Mouse (Mus musculus) lung, embryonic 15.5 days (tissue): ENCODE results near the gene Syncrip. TPM values are rescaled to one million over a fixed set of nuclear protein-coding genes. Genes with fewer than 3 reads are reported as not detected.
"Not testable (repeated sequence)": the region's sequence is repeated elsewhere in the genome, so short reads cannot be mapped to it uniquely, and the experiment has no call there.

ENCODE experiments used
- ATAC-seq: fragments of 200-750 bp; cut with Nextera tagmentation; 2 replicates; pipeline ENCODE4 v1.8.0; 2017; ENCODE audit warnings: moderate number of reproducible peaks, borderline replicate concordance; ENCODE audit not compliant: low FRiP score, low TSS enrichment; ENCODE audit errors: extremely low read depth
- H3K27ac ChIP-seq: fragments of 300-500 bp; sonication (generic); 2 replicates; pipeline ENCODE4 v1.5.1; 2015; ENCODE audit warnings: moderate library complexity, mild to moderate bottlenecking, inconsistent platforms
- H3K27me3 ChIP-seq: fragments of 300-500 bp; sonication (generic); 2 replicates; pipeline ENCODE4 v1.6.1; 2015; ENCODE audit warnings: inconsistent platforms
- H3K36me3 ChIP-seq: fragments of 300-500 bp; sonication (generic); 2 replicates; pipeline ENCODE4 v1.6.1; 2015; ENCODE audit warnings: inconsistent platforms
- H3K4me1 ChIP-seq: fragments of 300-500 bp; sonication (generic); 2 replicates; pipeline ENCODE4 v1.6.1; 2015; ENCODE audit warnings: inconsistent platforms
- H3K4me2 ChIP-seq: fragments of 300-500 bp; sonication (generic); 2 replicates; pipeline ENCODE4 v1.6.1; 2015; ENCODE audit warnings: inconsistent platforms, mild to moderate bottlenecking, moderate library complexity
- H3K4me3 ChIP-seq: fragments of 300-500 bp; sonication (generic); 2 replicates; pipeline ENCODE4 v1.5.1; 2015; ENCODE audit warnings: mild to moderate bottlenecking, inconsistent platforms
- H3K9ac ChIP-seq: fragments of 300-500 bp; sonication (generic); 2 replicates; pipeline ENCODE4 v1.6.1; 2015; ENCODE audit warnings: inconsistent platforms
- H3K9me3 ChIP-seq: fragments of 300-500 bp; sonication (generic); 2 replicates; pipeline ENCODE4 v1.6.1; 2016; ENCODE audit warnings: inconsistent platforms
- WGBS: fragments of 180-500 bp; shearing (Covaris S2); methylation state at CpG from one replicate; pipeline ENCODE4 v1.1.7; 2015; 5-methylcytosine and 5-hydroxymethylcytosine counted together
- polyA plus RNA-seq: library from polyadenylated mRNA; unstranded; fragments of >200 nt; fragmentation: Nextera tagmentation; extraction: Ambion mirVana; gene quantifications from 2 replicates; pipeline ENCODE4 v1.2.1, GENCODE M21; 2015

Gene Syncrip
- polyA plus RNA-seq, 1 experiment from 2014 or later, result 96.0 TPM

- Histone ChIP-seq H3K9ac (peak overlapping the region; percentile 99), H3K27ac (peak overlapping the region; percentile 100), H3K9me3 (no peaks in the 10 kb centered on the region), H3K36me3 (peaks cover 8% of the 10 kb centered on the region), H3K4me1 (peaks cover 16% of the 10 kb centered on the region), H3K27me3 (no peaks in the 10 kb centered on the region), H3K4me3 (peak overlapping the region; percentile 100), H3K4me2 (peak overlapping the region; percentile 68)
- peak; percentile 2; the same call in 1 of the 2 replicates for ATAC-seq
- WGBS, result under 1% methylated on average over 69 of the region's 78 CpGs
Measured at GRCm38 (mm10) chr9:88481061-88481790, 1.1 kb downstream of the Syncrip start.

GRCm38 (mm10) chr9:88480120-88480519, 2.3 kb downstream of the Syncrip start:
- no peak overlapping the region for H3K27ac ChIP-seq
- H3K9ac ChIP-seq, result peak overlapping the region; percentile 99
- H3K27me3 ChIP-seq, result no peaks in the 10 kb centered on the region
- peaks cover 17% of the 10 kb centered on the region for H3K36me3 ChIP-seq
- 0% methylated on average over 1 of the region's 1 CpGs for WGBS
- peak overlapping the region; percentile 68 for H3K4me2 ChIP-seq
- H3K9me3 ChIP-seq, result no peaks in the 10 kb centered on the region
- H3K4me3 ChIP-seq, result peak overlapping the region; percentile 100
- peaks cover 16% of the 10 kb centered on the region for H3K4me1 ChIP-seq
- ATAC-seq, result no peak

GRCm38 (mm10) chr9:88476138-88476537, 6.2 kb downstream of the Syncrip start:
- H3K9me3 ChIP-seq, result no peaks in the 10 kb centered on the region
- no peak overlapping the region for H3K4me2 ChIP-seq
- no peaks in the 10 kb centered on the region for H3K27me3 ChIP-seq
- H3K4me1 ChIP-seq, result peaks cover 6% of the 10 kb centered on the region
- peaks cover 44% of the 10 kb centered on the region for H3K36me3 ChIP-seq
- no peak overlapping the region for H3K27ac ChIP-seq
- ATAC-seq, result no peak
- no peak overlapping the region for H3K9ac ChIP-seq
- no peak overlapping the region for H3K4me3 ChIP-seq
- WGBS, result 40% methylated on average over 1 of the region's 1 CpGs

GRCm38 (mm10) chr9:88461017-88461416, 21.4 kb downstream of the Syncrip start:
- 92% methylated on average over 3 of the region's 4 CpGs for WGBS
- H3K4me3 ChIP-seq, H3K9ac ChIP-seq, H3K9me3 ChIP-seq, H3K27me3 ChIP-seq, H3K27ac ChIP-seq, H3K4me2 ChIP-seq, ATAC-seq, H3K4me1 ChIP-seq: not testable (repeated sequence)
- H3K36me3 ChIP-seq, result peaks cover 45% of the 10 kb centered on the region

GRCm38 (mm10) chr9:88439991-88440390, 42.4 kb downstream of the Syncrip start:
- Histone ChIP-seq H3K36me3 (peaks cover 12% of the 10 kb centered on the region; the same call in 1 of the 2 replicates), H3K9me3 (no peaks in the 10 kb centered on the region), H3K4me3 (0 out of 2 replicates have a peak overlapping the region, but pooled peaks have one; percentile 68), H3K27me3 (no peaks in the 10 kb centered on the region), H3K27ac (no peak overlapping the region), H3K4me1 (0 out of 2 replicates have a peak, but pooled peaks cover 8% of the 10 kb centered on the region), H3K4me2 (peak overlapping the region; percentile 87), H3K9ac (no peak overlapping the region)
- ATAC-seq, result no peak
- 18% methylated on average over 5 of the region's 5 CpGs for WGBS

- Histone ChIP-seq H3K4me1 (0 out of 2 replicates have a peak, but pooled peaks cover 8% of the 10 kb centered on the region), H3K4me2 (peak overlapping the region; percentile 87), H3K9ac (peak overlapping the region; percentile 41), H3K36me3 (peaks cover 5% of the 10 kb centered on the region; the same call in 1 of the 2 replicates), H3K27ac (peak overlapping the region; percentile 93), H3K4me3 (peak overlapping the region; percentile 68), H3K9me3 (no peaks in the 10 kb centered on the region), H3K27me3 (no peaks in the 10 kb centered on the region)
- under 1% methylated on average over 17 of the region's 17 CpGs for WGBS
- ATAC-seq, result peak; percentile 45
Measured at GRCm38 (mm10) chr9:88439238-88439600, 43.2 kb downstream of the Syncrip start.

- WGBS, result under 1% methylated on average over 59 of the region's 62 CpGs
- peak within 1 kb of the TSS; percentile 71 for H3K9ac ChIP-seq
- H3K4me1 ChIP-seq, result 0 out of 2 replicates have a peak, but pooled peaks cover 8% of the 10 kb centered on the region
- peak; percentile 98 for ATAC-seq
- H3K4me3 ChIP-seq, result peak within 1 kb of the TSS; percentile 68
- H3K9me3 ChIP-seq, result no peaks in the 10 kb centered on the region
- peak within 1 kb of the TSS; percentile 87 for H3K4me2 ChIP-seq
- H3K27ac ChIP-seq, result peak within 1 kb of the TSS; percentile 93
- no peaks in the 10 kb centered on the region for H3K27me3 ChIP-seq
- H3K36me3 ChIP-seq, result 0 out of 2 replicates have a peak, but pooled peaks cover 3% of the 10 kb centered on the region
Measured at GRCm38 (mm10) chr9:88438555-88439237, 43.7 kb downstream of the Syncrip start, which contains the start of gene Snx14. Snx14 (minus strand) TSS chr9:88438958.

GRCm38 (mm10) chr9:88438237-88438554, 44.2 kb downstream of the Syncrip start:
- WGBS, result 1% methylated on average over 15 of the region's 15 CpGs
- Histone ChIP-seq H3K36me3 (0 out of 2 replicates have a peak, but pooled peaks cover 3% of the 10 kb centered on the region), H3K4me1 (0 out of 2 replicates have a peak, but pooled peaks cover 8% of the 10 kb centered on the region)

GRCm38 (mm10) chr9:88437342-88438236, 44.8 kb downstream of the Syncrip start:
- 0 out of 2 replicates have a peak, but pooled peaks cover 3% of the 10 kb centered on the region for H3K36me3 ChIP-seq
- WGBS, result 42% methylated on average over 10 of the region's 10 CpGs
- no peaks in the 10 kb centered on the region for H3K27me3 ChIP-seq
- H3K27ac ChIP-seq, result peak overlapping the region; percentile 93; the same call in 1 of the 2 replicates
- peak overlapping the region; percentile 71 for H3K9ac ChIP-seq
- H3K9me3 ChIP-seq, result no peaks in the 10 kb centered on the region
- H3K4me2 ChIP-seq, result peak overlapping the region; percentile 87
- peak overlapping the region; percentile 68 for H3K4me3 ChIP-seq
- 0 out of 2 replicates have a peak, but pooled peaks cover 8% of the 10 kb centered on the region for H3K4me1 ChIP-seq
- no peak for ATAC-seq

More at GRCm38 (mm10) chr9:88438237-88438554, 44.2 kb downstream of the Syncrip start:
- H3K4me3 ChIP-seq, result peak overlapping the region; percentile 68
- peak; percentile 1; the same call in 1 of the 2 replicates for ATAC-seq
- H3K4me2 ChIP-seq, result peak overlapping the region; percentile 87
- no peaks in the 10 kb centered on the region for H3K9me3 ChIP-seq
- H3K27me3 ChIP-seq, result no peaks in the 10 kb centered on the region
- peak overlapping the region; percentile 93 for H3K27ac ChIP-seq
- peak overlapping the region; percentile 71 for H3K9ac ChIP-seq

GRCm38 (mm10) chr9:88424356-88424755, 58.0 kb downstream of the Syncrip start:
- no peak overlapping the region for H3K9ac ChIP-seq
- H3K4me3 ChIP-seq, result no peak overlapping the region
- peaks cover 9% of the 10 kb centered on the region for H3K36me3 ChIP-seq
- no peaks in the 10 kb centered on the region for H3K9me3 ChIP-seq
- 85% methylated on average over 2 of the region's 2 CpGs for WGBS
- no peaks in the 10 kb centered on the region for H3K4me1 ChIP-seq
- no peak for ATAC-seq
- H3K27me3 ChIP-seq, result no peaks in the 10 kb centered on the region
- no peak overlapping the region for H3K27ac ChIP-seq
- no peak overlapping the region for H3K4me2 ChIP-seq

- WGBS, result 97% methylated on average over 4 of the region's 4 CpGs
- Histone ChIP-seq H3K27me3 (no peaks in the 10 kb centered on the region), H3K9me3 (no peaks in the 10 kb centered on the region), H3K27ac (no peak overlapping the region), H3K4me1 (no peaks in the 10 kb centered on the region), H3K9ac (no peak overlapping the region), H3K36me3 (peaks cover 9% of the 10 kb centered on the region), H3K4me2 (no peak overlapping the region), H3K4me3 (no peak overlapping the region)
- ATAC-seq, result no peak
Measured at GRCm38 (mm10) chr9:88422428-88422827, 59.9 kb downstream of the Syncrip start.
